Comparison of ENCODE assay signal across 12 mouse cellular contexts in the genomic region with DNA sequence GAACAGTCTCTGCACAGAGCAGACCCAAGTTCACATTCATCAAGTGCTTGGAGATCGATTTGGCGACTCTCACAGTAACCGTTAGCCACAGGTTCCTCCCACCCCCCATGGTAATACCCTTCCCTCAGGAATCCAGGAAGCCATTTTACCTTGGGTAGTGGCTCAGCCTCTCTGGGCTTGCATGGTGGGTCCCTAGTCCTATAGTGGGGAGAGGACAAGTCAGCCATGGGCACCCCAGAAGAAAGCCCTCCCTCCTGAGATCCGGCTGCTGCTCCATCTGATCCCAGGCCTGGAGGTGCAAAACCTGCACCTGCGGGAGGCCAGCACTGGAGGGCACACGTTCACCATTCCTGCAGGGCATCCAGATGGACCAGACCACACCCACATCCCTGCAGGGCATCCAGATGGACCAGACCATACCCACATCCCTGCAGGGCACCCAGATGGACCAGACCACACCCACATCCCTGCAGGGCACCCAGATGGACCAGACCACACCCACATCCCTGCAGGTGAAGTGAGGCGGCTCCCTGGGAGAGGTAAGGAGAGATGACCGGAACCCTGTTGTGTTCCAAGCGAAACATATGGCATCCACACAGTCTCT. TPM values are rescaled to one million over a fixed set of nuclear protein-coding genes. Genes with fewer than 3 reads are reported as not detected.
A peak's percentile ranks its signal among the peaks of the same experiment; 100 is the strongest.
DNase-seq lines count a peak whose midpoint lies in the region; ATAC-seq and TF ChIP-seq lines count a peak whose summit lies in the region.
"Had no signal": no experiment of that assay in that cellular context is flagged by ENCODE, and none has a peak within 500 bp of the region (broad histone marks: within the 10 kb centered on the region; RNA-seq: fewer than 3 reads in every experiment).

No protein-coding gene starts in this region.

- 56% methylated on average over 9 of the region's 9 CpGs for WGBS in limb, embryonic 11.5 days
- 64% methylated on average over 9 of the region's 9 CpGs for WGBS in limb, embryonic 10.5 days

- H3K9me3 ChIP-seq in limb, embryonic 11.5 days (ENCODE audit: control insufficient read depth, low read length) = no peaks in the 10 kb centered on the region
- no peaks in the 10 kb centered on the region for H3K9me3 ChIP-seq in limb, embryonic 10.5 days (replicated peaks)
- H3K9me3 ChIP-seq: limb, embryonic 15.5 days; stomach, embryonic 15.5 days had no signal

- no peaks in the 10 kb centered on the region for H3K36me3 ChIP-seq in limb, embryonic 11.5 days (ENCODE audit: control insufficient read depth, insufficient read depth, low read length)
- no peaks in the 10 kb centered on the region for H3K36me3 ChIP-seq in limb, embryonic 10.5 days
- H3K36me3 ChIP-seq: limb, embryonic 15.5 days; stomach, embryonic 15.5 days had no signal

- no peak overlapping the region for H3K27ac ChIP-seq in limb, embryonic 11.5 days (replicated peaks; ENCODE audit: low read depth, low read length)
- H3K27ac ChIP-seq in limb, embryonic 10.5 days = no peak overlapping the region
- H3K27ac ChIP-seq: limb, embryonic 15.5 days; stomach, embryonic 15.5 days had no signal

- peak; percentile 39; the same call in 1 of the 2 replicates for TF ChIP-seq CTCF in brain, embryonic 14.5 days (IDR thresholded peaks at IDR 0.05; ENCODE audit: borderline replicate concordance, extremely low read depth, insufficient read depth, insufficient read length)

- no peak for ATAC-seq in limb, embryonic 11.5 days (ENCODE audit: insufficient number of reproducible peaks, low FRiP score, low TSS enrichment, low read depth)
- no peak for ATAC-seq in megakaryocyte progenitor cell, adult 5-6 weeks (replicated peaks; ENCODE audit: poor library complexity)

- no peak for TF ChIP-seq POLR2A in brain, embryonic 14.5 days (IDR thresholded peaks at IDR 0.05; ENCODE audit: borderline replicate concordance, extremely low read depth, insufficient read depth, insufficient read length, poor library complexity, severe bottlenecking)

- no peak overlapping the region for H3K4me3 ChIP-seq in limb, embryonic 11.5 days (ENCODE audit: low read depth, low read length)
- H3K4me3 ChIP-seq in limb, embryonic 10.5 days = no peak overlapping the region
- H3K4me3 ChIP-seq: limb, embryonic 15.5 days; stomach, embryonic 15.5 days had no signal

- H3K9ac ChIP-seq in limb, embryonic 11.5 days (ENCODE audit: low read length) = no peak overlapping the region
- H3K9ac ChIP-seq: limb, embryonic 15.5 days; stomach, embryonic 15.5 days had no signal

- no peaks in the 10 kb centered on the region for H3K4me1 ChIP-seq in limb, embryonic 11.5 days (ENCODE audit: control insufficient read depth, insufficient read depth, low read length)
- H3K4me1 ChIP-seq in limb, embryonic 10.5 days = 0 out of 2 replicates have a peak, but pooled peaks cover 4% of the 10 kb centered on the region
- H3K4me1 ChIP-seq: limb, embryonic 15.5 days; stomach, embryonic 15.5 days had no signal

- DNase-seq in embryo, embryonic 11 days = peak; percentile 44
- DNase-seq in embryo, embryonic 9.5 days (ENCODE audit: extremely low spot score) = no peak
- peak; percentile 41 for DNase-seq in limb, embryonic 11.5 days (ENCODE audit: low spot score)
- no peak for DNase-seq in limb, embryonic 10.5 days (ENCODE audit: low spot score)
- DNase-seq in brain, embryonic 14.5 days (ENCODE audit: low read depth) = no peak
- DNase-seq in lung, postnatal 10 days = peak; percentile 11
- DNase-seq in adrenal gland, postnatal 36 days = no peak

- H3K27me3 ChIP-seq in limb, embryonic 11.5 days (ENCODE audit: control insufficient read depth, insufficient read depth, low read length) = no peaks in the 10 kb centered on the region
- peaks cover 32% of the 10 kb centered on the region; the same call in 1 of the 2 replicates for H3K27me3 ChIP-seq in limb, embryonic 10.5 days (ENCODE audit: low read depth, poor library complexity, severe bottlenecking)
- H3K27me3 ChIP-seq: stomach, embryonic 15.5 days had no signal

- no peak overlapping the region for H3K4me2 ChIP-seq in limb, embryonic 11.5 days (ENCODE audit: low read depth, severe bottlenecking)
- H3K4me2 ChIP-seq: limb, embryonic 15.5 days; stomach, embryonic 15.5 days had no signal

RNA-seq across cellular contexts. Expression of gene Psmb7, which starts 31.6 kb away (rescaled TPM):
- 352 and 366 TPM in 2 replicates for polyA plus RNA-seq in limb, embryonic 11.5 days (2014; fragmentation: Nextera tagmentation; extraction: Ambion mirVana)
- 340 and 363 TPM in 2 replicates for polyA plus RNA-seq in limb, embryonic 10.5 days (2016; fragmentation: Nextera tagmentation; extraction: Ambion mirVana)
- 265 and 300 TPM in 2 replicates for polyA plus RNA-seq in brain, embryonic 14.5 days (2012; rRNA removed)
- total RNA-seq in adrenal gland, postnatal 36 days (2021) = 100 to 1,000 TPM; 294 to 327 TPM
- 251 and 258 TPM in 2 replicates for total RNA-seq in megakaryocyte progenitor cell, adult 5-6 weeks (2015)
- total RNA-seq in megakaryocyte progenitor cell, adult 5-6 weeks (2017) = 275 and 310 TPM in 2 replicates

RNA-seq across cellular contexts. Expression of gene Nr5a1, which starts 38.9 kb away (rescaled TPM):
- polyA plus RNA-seq in limb, embryonic 11.5 days (2014; fragmentation: Nextera tagmentation; extraction: Ambion mirVana) = 0.16 TPM in 1 of 2 replicates, not detected in the other
- not detected in 2 replicates for polyA plus RNA-seq in limb, embryonic 10.5 days (2016; fragmentation: Nextera tagmentation; extraction: Ambion mirVana)
- 1.2 and 2.1 TPM in 2 replicates for polyA plus RNA-seq in brain, embryonic 14.5 days (2012; rRNA removed)
- total RNA-seq in adrenal gland, postnatal 36 days (2021) = 100 to 1,000 TPM; 529 to 721 TPM
- total RNA-seq in megakaryocyte progenitor cell, adult 5-6 weeks (2015) = not detected in 2 replicates
- not detected in 2 replicates for total RNA-seq in megakaryocyte progenitor cell, adult 5-6 weeks (2017)
- total RNA-seq: common myeloid progenitor, adult 5-6 weeks; neutrophil, adult 5-6 weeks had no signal

Comparison
In these comparisons a context has a peak if more than half of its experiments do, and no peak if none do; other contexts are left out.
1. DNase-seq: peak in embryo, embryonic 11 days (single experiment), limb, embryonic 11.5 days (single experiment) and lung, postnatal 10 days (single experiment); none in embryo, embryonic 9.5 days (single experiment), limb, embryonic 10.5 days (single experiment), brain, embryonic 14.5 days (single experiment) and adrenal gland, postnatal 36 days (0 of 2).